ENCODE assay signal across 24 mouse cellular contexts in the genomic region with DNA sequence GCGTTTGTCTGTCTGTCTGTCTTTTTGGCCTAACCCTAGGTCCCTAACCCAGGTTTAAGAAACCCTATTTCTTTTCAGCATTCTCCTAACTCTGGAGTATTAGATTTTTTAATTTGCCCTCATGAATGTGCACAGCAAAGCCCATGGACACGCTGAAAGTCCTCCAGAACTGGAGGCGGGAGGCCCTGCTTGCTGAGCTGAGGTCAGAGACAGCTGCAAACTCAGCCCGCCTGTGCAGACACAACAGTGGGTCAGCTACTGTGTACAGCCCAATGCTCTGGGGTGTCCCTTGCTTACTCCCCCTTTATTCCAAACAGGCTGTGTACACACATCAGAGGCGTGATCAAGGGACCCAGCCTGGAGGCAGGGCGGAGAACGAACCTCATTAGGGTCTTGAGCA.
DNase-seq lines count a peak whose midpoint lies in the region; ATAC-seq and TF ChIP-seq lines count a peak whose summit lies in the region.
"Had no signal": no experiment of that assay in that cellular context is flagged by ENCODE, and none has a peak within 500 bp of the region (broad histone marks: within the 10 kb centered on the region; RNA-seq: fewer than 3 reads in every experiment).

No protein-coding gene starts in this region.

- H3K27me3 ChIP-seq in midbrain, embryonic 11.5 days (ENCODE audit: control insufficient read depth, insufficient read depth, low read length), result peaks cover 10% of the 10 kb centered on the region
- H3K27me3 ChIP-seq in midbrain, embryonic 10.5 days (ENCODE audit: low read depth, poor library complexity, severe bottlenecking), result peaks cover 54% of the 10 kb centered on the region
- no peaks in the 10 kb centered on the region for H3K27me3 ChIP-seq in kidney, postnatal 0 days (ENCODE audit: insufficient read depth, low read length)
- no peaks in the 10 kb centered on the region for H3K27me3 ChIP-seq in forebrain, embryonic 16.5 days (replicated peaks; ENCODE audit: control insufficient read depth, insufficient read depth, low read length)
- H3K27me3 ChIP-seq: liver, embryonic 15.5 days had no signal

- intact Hi-C loops in gastrocnemius, adult 2 months (cut with DNase I), result loop anchor here (5.0 kb wide), 7 partner anchors 361 to 1116 kb away; no protein-coding TSS in a partner anchor
- intact Hi-C loops in gastrocnemius, postnatal 36 days (cut with DNase I), result loop anchor here (5.0 to 10.0 kb wide), 2 partner anchors 446 to 543 kb away; no protein-coding TSS in a partner anchor

- no peak for ATAC-seq in midbrain, embryonic 11.5 days (ENCODE audit: low FRiP score)
- ATAC-seq in kidney, postnatal 0 days (replicated peaks; ENCODE audit: low FRiP score, low read depth), result no peak
- ATAC-seq in forebrain, embryonic 16.5 days, result no peak
- ATAC-seq: activated CD4-positive, CD25-positive, alpha-beta regulatory T cell, adult 4 months; forebrain, embryonic 15.5 days had no signal

- H3K4me2 ChIP-seq in midbrain, embryonic 11.5 days, result no peak overlapping the region
- H3K4me2 ChIP-seq in kidney, postnatal 0 days (ENCODE audit: low read length), result no peak overlapping the region
- no peak overlapping the region for H3K4me2 ChIP-seq in forebrain, embryonic 16.5 days (ENCODE audit: low read length)
- H3K4me2 ChIP-seq: forebrain, embryonic 15.5 days; hindbrain, embryonic 15.5 days; limb, embryonic 12.5 days; liver, embryonic 15.5 days; midbrain, embryonic 12.5 days had no signal

- TF ChIP-seq CTCF in gastrocnemius, adult 2 months (IDR thresholded peaks at IDR 0.05), result no peak
- TF ChIP-seq CTCF in kidney, postnatal 0 days (IDR thresholded peaks at IDR 0.05; ENCODE audit: low read depth), result no peak

- no peak overlapping the region for H3K4me3 ChIP-seq in gastrocnemius, adult 2 months
- H3K4me3 ChIP-seq in midbrain, embryonic 11.5 days (ENCODE audit: low read depth, low read length), result no peak overlapping the region
- no peak overlapping the region for H3K4me3 ChIP-seq in midbrain, embryonic 10.5 days
- H3K4me3 ChIP-seq in kidney, postnatal 0 days (replicated peaks; ENCODE audit: low read depth, low read length), result no peak overlapping the region
- H3K4me3 ChIP-seq in forebrain, embryonic 16.5 days (replicated peaks; ENCODE audit: low read length), result no peak overlapping the region
- H3K4me3 ChIP-seq: embryonic facial prominence, embryonic 10.5 days; forebrain, embryonic 15.5 days; heart, embryonic 10.5 days; hindbrain, embryonic 15.5 days; layer of hippocampus, adult 2 months; limb, embryonic 12.5 days; liver, embryonic 15.5 days; midbrain, embryonic 12.5 days had no signal

- no peak overlapping the region for H3K9ac ChIP-seq in midbrain, embryonic 11.5 days (ENCODE audit: low read length)
- H3K9ac ChIP-seq in kidney, postnatal 0 days (ENCODE audit: low read depth, low read length), result no peak overlapping the region
- H3K9ac ChIP-seq in forebrain, embryonic 16.5 days (replicated peaks; ENCODE audit: low read depth, low read length), result no peak overlapping the region
- H3K9ac ChIP-seq: forebrain, embryonic 15.5 days; hindbrain, embryonic 15.5 days; limb, embryonic 12.5 days; liver, embryonic 15.5 days; midbrain, embryonic 12.5 days had no signal

- peak overlapping the region; percentile 10; the same call in 1 of the 2 replicates for H3K27ac ChIP-seq in gastrocnemius, adult 2 months
- H3K27ac ChIP-seq in midbrain, embryonic 11.5 days (ENCODE audit: low read depth, low read length), result no peak overlapping the region
- no peak overlapping the region for H3K27ac ChIP-seq in midbrain, embryonic 10.5 days (replicated peaks)
- peak overlapping the region; percentile 63 for H3K27ac ChIP-seq in kidney, postnatal 0 days
- no peak overlapping the region for H3K27ac ChIP-seq in forebrain, embryonic 16.5 days (ENCODE audit: low read length)
- H3K27ac ChIP-seq: embryonic facial prominence, embryonic 10.5 days; forebrain, embryonic 15.5 days; heart, embryonic 10.5 days; hindbrain, embryonic 15.5 days; layer of hippocampus, adult 2 months; limb, embryonic 12.5 days; liver, embryonic 15.5 days; macrophage; midbrain, embryonic 12.5 days had no signal

- no peaks in the 10 kb centered on the region for H3K9me3 ChIP-seq in midbrain, embryonic 11.5 days (ENCODE audit: control insufficient read depth, low read length)
- no peaks in the 10 kb centered on the region for H3K9me3 ChIP-seq in midbrain, embryonic 10.5 days (replicated peaks)
- no peaks in the 10 kb centered on the region for H3K9me3 ChIP-seq in kidney, postnatal 0 days (replicated peaks; ENCODE audit: low read length)
- no peaks in the 10 kb centered on the region for H3K9me3 ChIP-seq in forebrain, embryonic 16.5 days (ENCODE audit: control insufficient read depth, low read length)
- H3K9me3 ChIP-seq: embryonic facial prominence, embryonic 10.5 days; forebrain, embryonic 15.5 days; heart, embryonic 10.5 days; hindbrain, embryonic 15.5 days; limb, embryonic 12.5 days; liver, embryonic 15.5 days; midbrain, embryonic 12.5 days had no signal

- peaks cover 17% of the 10 kb centered on the region for H3K4me1 ChIP-seq in midbrain, embryonic 11.5 days (ENCODE audit: control insufficient read depth, insufficient read depth, low read length)
- peaks cover 32% of the 10 kb centered on the region for H3K4me1 ChIP-seq in midbrain, embryonic 10.5 days
- H3K4me1 ChIP-seq in kidney, postnatal 0 days (replicated peaks; ENCODE audit: insufficient read depth, low read length), result peaks cover 22% of the 10 kb centered on the region; the same call in 1 of the 2 replicates
- H3K4me1 ChIP-seq in forebrain, embryonic 16.5 days (replicated peaks; ENCODE audit: control insufficient read depth, insufficient read depth, low read length), result peaks cover 14% of the 10 kb centered on the region

- H3K36me3 ChIP-seq in midbrain, embryonic 11.5 days (ENCODE audit: control insufficient read depth, insufficient read depth, low read length), result no peaks in the 10 kb centered on the region
- no peaks in the 10 kb centered on the region for H3K36me3 ChIP-seq in midbrain, embryonic 10.5 days
- no peaks in the 10 kb centered on the region for H3K36me3 ChIP-seq in kidney, postnatal 0 days (ENCODE audit: insufficient read depth, low read length)
- no peaks in the 10 kb centered on the region for H3K36me3 ChIP-seq in forebrain, embryonic 16.5 days (ENCODE audit: control insufficient read depth, insufficient read depth)
- H3K36me3 ChIP-seq: embryonic facial prominence, embryonic 10.5 days; forebrain, embryonic 15.5 days; heart, embryonic 10.5 days; hindbrain, embryonic 15.5 days; limb, embryonic 12.5 days; liver, embryonic 15.5 days; midbrain, embryonic 12.5 days had no signal

- DNase-seq in gastrocnemius, adult 2 months, result peak; percentile 28
- no peak for DNase-seq in gastrocnemius, postnatal 36 days
- DNase-seq in midbrain, embryonic 11.5 days (ENCODE audit: low spot score, missing footprints), result peak; percentile 83
- DNase-seq in midbrain, embryonic 10.5 days (ENCODE audit: low spot score), result no peak
- no peak for DNase-seq in kidney, postnatal 0 days (ENCODE audit: low spot score)
- no peak for DNase-seq in natural killer cell, adult 2 months (ENCODE audit: low spot score in 2 of 2)
- DNase-seq: adrenal gland, adult 8-10 months; cerebellum, adult 11-12 months; cerebellum, postnatal 10 days; layer of hippocampus, postnatal 36 days; right cerebral cortex, postnatal 14 days; spleen, adult 18-20 months; thymus, postnatal 14 days had no signal

- 79% methylated on average over 7 of the region's 7 CpGs for WGBS in midbrain, embryonic 11.5 days
- 80% methylated on average over 7 of the region's 7 CpGs for WGBS in midbrain, embryonic 10.5 days
- WGBS in kidney, postnatal 0 days, result 55% methylated on average over 7 of the region's 7 CpGs
- 79% methylated on average over 7 of the region's 7 CpGs for WGBS in forebrain, embryonic 16.5 days

Comparison
In these comparisons a context has a peak if more than half of its experiments do, and no peak if none do; other contexts are left out.
1. DNase-seq: peak in gastrocnemius, adult 2 months (single experiment) and midbrain, embryonic 11.5 days (single experiment); none in gastrocnemius, postnatal 36 days (0 of 2), midbrain, embryonic 10.5 days (single experiment), kidney, postnatal 0 days (single experiment) and natural killer cell, adult 2 months (0 of 2).
2. H3K27ac ChIP-seq: peak in gastrocnemius, adult 2 months (single experiment) and kidney, postnatal 0 days (single experiment); none in midbrain, embryonic 11.5 days (single experiment), midbrain, embryonic 10.5 days (single experiment) and forebrain, embryonic 16.5 days (single experiment).